Mouse (Mus musculus): ENCODE measurements around the gene Cdc42. TPM values are rescaled to one million over a fixed set of nuclear protein-coding genes. Genes with fewer than 3 reads are reported as not detected.
A peak's percentile ranks its signal among the peaks of the same experiment; 100 is the strongest.

Cdc42 gene
- polyA plus RNA-seq, 1 experiment = 422 TPM

- no peak for DNase-seq (ENCODE audit: extremely low spot score in 1 of 2, low spot score in 1 of 2)
These were observed 14.3 kb upstream of the Cdc42 start for GRCm38 (mm10) chr4:137371596-137372523.

GRCm38 (mm10) chr4:137369954-137370750 lies 12.6 kb upstream of the Cdc42 start:
- peak in 1 of 2 experiments; percentile 68 for DNase-seq (ENCODE audit: extremely low spot score in 1 of 2, low spot score in 1 of 2)

DNA sequence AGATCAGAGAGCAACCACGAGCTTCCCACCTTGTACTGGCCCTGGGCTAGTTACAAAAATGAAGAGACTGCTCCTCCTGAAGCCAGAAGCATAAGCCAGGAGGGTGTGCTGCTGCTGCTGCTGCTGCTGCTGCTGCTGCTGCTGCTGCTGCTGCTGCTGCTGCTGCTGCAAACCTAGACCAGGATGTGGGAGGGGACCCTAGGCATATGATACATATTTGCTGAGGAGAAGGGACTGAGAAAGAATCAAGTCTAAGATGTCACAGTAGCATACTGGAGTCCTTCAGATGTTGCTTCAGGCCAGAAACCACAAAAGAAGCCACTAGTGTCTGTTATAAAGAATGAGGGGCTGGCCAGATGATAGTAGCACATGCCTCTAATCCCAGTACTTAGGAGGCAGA lies 10.7 kb upstream of the Cdc42 start:
- no peak for DNase-seq (ENCODE audit: extremely low spot score in 1 of 2, low spot score in 1 of 2)

- DNase-seq (ENCODE audit: extremely low spot score in 1 of 2, low spot score in 1 of 2) = no peak
These were observed 10.0 kb upstream of the Cdc42 start for GRCm38 (mm10) chr4:137367275-137368088.

GRCm38 (mm10) chr4:137366097-137366496 lies 8.6 kb upstream of the Cdc42 start:
- no peak for DNase-seq (ENCODE audit: extremely low spot score in 1 of 2, low spot score in 1 of 2)

- no peak for DNase-seq (ENCODE audit: extremely low spot score in 1 of 2, low spot score in 1 of 2)
These were observed 8.0 kb upstream of the Cdc42 start for GRCm38 (mm10) chr4:137365356-137366062.

- no peak for DNase-seq (ENCODE audit: extremely low spot score in 1 of 2, low spot score in 1 of 2)
These were observed 7.3 kb upstream of the Cdc42 start for GRCm38 (mm10) chr4:137364826-137365225.

DNA sequence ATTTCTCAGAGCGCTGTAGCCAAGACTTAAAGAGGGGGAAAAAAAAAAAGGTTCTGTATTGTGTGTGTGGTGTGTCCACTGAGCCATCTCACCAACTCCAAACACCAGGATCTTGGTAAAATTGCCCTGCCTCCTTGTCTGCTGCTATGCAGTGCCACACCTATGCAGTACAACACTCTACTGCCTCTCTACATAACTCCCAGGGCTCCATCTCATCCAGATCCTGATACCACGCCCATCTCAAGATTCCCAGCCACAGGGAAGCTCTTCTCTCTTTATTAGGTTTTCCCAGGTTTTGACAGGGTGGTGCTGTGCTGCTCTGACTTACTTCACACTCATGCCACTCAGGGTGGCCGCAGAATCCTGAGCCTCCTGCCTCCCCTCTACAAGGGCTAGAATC lies 3.5 kb upstream of the Cdc42 start:
- DNase-seq (ENCODE audit: extremely low spot score in 1 of 2, low spot score in 1 of 2) = no peak

DNA sequence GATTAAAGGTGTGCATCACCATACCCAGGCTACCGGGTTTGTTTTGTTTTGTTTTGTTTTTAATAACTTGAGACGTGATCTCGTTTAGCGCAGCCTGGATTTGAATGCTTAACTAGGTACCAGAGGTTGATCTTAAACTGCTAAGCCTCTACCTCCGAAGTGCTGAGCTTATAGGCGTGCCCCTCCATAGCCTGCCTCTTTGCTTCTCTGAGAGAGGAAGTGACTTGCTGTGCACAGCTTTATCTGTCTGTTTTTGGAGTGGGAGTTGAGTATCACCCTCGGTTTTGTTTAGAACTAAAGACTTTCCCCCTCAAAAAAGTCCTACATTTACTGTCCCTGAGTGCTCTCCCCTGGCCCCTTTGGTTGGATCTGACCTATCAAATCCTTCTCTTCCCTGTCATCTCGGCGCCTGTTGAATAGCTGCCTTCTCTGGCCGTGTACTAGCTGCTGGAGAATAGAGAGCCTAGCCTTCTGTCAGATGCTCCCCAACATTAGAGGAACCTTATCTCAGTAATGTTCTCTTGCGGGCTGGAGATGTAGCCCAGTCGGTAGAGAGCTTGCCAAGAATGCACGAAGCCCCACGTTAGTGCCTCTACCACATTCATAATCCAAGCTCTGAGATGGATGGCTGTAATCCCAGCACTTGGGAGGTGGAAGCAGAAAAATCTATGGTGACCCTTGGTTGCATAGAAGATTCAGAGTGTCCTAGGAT lies 927 bp upstream of the Cdc42 start:
- DNase-seq (ENCODE audit: extremely low spot score in 1 of 2, low spot score in 1 of 2) = no peak

DNA sequence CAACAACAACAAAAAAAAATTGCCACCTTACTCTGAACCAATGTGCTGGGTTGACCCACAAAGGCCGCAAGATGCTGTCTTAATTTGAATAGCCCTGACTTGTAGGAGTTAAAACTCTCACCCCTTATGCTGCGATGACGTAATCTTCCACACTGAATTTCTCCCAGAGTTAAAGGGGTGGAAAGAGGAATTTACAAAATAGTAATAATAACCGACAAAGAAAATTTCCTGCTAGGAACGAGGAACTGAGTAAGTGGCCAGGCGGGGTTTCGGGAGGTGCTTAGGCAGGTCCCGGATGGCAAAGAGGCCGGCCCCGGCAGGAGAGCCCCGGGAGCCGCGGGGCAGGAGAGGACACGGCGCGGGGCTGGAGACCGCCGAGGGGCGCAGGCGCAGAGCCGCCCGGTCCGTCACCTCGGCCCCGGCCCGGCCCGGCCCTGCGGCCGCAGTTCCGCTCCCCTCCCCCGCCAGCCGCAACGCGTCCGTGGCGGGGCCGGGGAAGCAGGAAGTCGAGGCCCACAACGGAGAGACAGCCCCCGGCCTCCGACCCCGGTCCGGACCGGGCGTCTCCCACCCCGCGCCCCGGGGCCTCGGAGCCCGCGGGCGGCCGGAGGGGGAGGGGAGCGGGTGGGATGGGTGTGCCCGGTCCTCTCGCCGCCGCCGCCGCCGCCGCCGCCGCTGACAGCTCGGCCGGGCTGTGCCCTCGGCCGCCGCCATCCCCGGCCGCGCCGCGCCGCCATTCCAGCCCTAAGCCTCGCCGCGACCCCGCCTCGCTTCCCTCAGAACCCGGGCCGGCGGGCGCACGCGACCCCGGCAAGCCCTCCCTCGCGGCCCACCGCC lies 628 bp downstream of the Cdc42 start:
- peak in 1 of 2 experiments; percentile 26 for DNase-seq (ENCODE audit: extremely low spot score in 1 of 2, low spot score in 1 of 2)

- DNase-seq (ENCODE audit: extremely low spot score in 1 of 2, low spot score in 1 of 2) = no peak
These were observed 6.9 kb downstream of the Cdc42 start for GRCm38 (mm10) chr4:137350627-137351026.

GRCm38 (mm10) chr4:137345790-137346189 lies 11.7 kb downstream of the Cdc42 start:
- DNase-seq (ENCODE audit: extremely low spot score in 1 of 2, low spot score in 1 of 2) = no peak

GRCm38 (mm10) chr4:137345112-137345511 lies 12.4 kb downstream of the Cdc42 start:
- DNase-seq (ENCODE audit: extremely low spot score in 1 of 2, low spot score in 1 of 2) = no peak

DNA sequence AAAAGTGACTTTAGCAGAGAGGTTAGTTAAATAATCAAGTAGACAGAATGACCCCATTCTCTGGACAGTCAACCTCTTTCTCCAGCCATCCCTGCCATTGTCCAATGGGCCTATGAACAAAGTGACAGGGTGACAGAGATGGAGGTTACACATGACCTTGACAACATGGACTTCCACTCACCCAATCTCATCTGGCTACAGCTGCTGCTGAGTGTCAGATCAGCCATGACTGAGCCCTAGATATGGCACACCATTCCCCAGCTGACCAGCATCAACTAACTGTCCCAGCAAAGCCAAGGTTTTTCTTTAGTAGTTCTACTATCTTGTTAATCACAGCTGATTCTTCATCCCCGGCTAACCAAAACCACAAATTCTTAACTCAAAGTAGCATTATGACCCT lies 14.7 kb downstream of the Cdc42 start:
- DNase-seq (ENCODE audit: extremely low spot score in 1 of 2, low spot score in 1 of 2) = no peak

DNA sequence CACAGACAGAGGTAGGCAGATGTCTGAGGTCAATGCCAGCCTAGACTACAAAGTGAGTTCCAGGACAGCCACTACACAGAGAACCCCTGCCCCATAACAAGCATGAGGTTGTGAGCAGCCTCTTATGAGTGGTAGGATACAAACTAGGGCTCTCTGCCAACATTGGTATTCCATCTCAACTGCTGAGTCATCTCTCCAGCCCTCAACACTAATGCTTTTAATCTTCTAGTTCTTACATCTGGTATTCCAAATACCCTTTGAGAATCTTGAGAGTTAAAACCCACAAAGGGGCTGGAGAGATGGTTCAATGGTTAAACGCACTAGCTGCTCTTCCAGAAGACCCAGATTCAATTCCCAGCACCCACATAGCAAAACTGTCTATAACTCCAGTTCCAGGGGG lies 18.1 kb downstream of the Cdc42 start:
- DNase-seq (ENCODE audit: extremely low spot score in 1 of 2, low spot score in 1 of 2) = peak in 1 of 2 experiments; percentile 23

DNA sequence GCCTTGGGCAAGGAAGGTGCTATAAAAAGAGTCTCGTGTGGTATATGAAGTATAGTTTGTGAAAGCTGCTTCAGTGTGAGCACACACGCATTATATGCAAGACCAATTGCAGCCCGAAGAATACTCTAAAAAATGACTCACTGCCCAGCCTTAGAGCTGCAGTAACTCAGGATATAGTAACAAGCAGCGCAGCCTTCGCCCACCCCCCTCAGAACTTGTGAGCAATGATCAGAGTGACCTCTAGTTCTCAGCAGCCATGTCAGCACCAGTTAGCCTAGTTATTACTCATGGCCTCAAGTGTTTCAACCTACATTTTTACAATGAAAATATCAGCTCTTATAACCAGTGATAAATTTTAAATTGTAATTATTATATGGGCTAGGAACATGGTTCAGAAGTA lies 21.1 kb downstream of the Cdc42 start:
- DNase-seq (ENCODE audit: extremely low spot score in 1 of 2, low spot score in 1 of 2) = no peak

- DNase-seq (ENCODE audit: extremely low spot score in 1 of 2, low spot score in 1 of 2) = no peak
These were observed 25.5 kb downstream of the Cdc42 start for GRCm38 (mm10) chr4:137332051-137332450.

DNA sequence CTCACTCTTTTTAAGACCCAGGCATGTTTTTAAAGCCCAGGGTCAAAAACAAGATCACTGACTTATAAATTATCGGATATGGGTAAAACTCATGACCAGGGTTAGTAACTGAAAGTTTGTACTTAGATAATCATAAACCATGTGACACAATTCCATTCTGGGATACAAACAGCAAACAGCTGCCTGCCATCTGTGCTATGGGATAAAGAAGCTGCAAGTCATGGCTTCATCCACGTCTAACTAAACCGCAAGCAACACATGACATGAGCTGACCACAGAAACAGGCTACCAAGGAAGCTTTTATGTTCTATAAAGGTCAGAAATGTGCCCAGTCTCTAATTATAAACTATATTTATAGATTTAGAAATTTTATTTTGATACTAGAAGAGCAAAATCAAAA lies 31.0 kb downstream of the Cdc42 start:
- no peak for DNase-seq (ENCODE audit: extremely low spot score in 1 of 2, low spot score in 1 of 2)

DNA sequence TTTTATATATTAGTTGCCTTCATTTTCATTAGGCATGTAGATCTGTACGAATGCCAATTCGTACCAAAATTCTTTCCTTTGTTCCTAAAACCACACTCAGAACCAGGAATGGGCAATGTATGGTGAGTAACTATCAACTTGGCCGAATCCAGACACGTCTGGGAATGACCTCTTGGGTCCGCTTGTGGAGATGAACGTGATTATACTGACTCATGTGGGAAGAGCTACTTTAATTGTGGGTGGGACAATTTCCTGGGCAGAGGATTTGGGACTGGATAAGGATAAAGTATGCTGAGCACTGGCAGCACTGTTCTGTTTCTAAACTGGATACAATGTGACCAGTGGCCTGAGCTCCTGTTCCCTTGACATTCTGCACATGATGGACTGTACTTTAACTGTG lies 32.6 kb downstream of the Cdc42 start:
- DNase-seq (ENCODE audit: extremely low spot score in 1 of 2, low spot score in 1 of 2) = no peak

All from frontal cortex, adult 2 months (tissue).